In genomic region chr16:17532271-17532670, GRCm38 (mm10) we compare ENCODE assay signal across 8 mouse cellular contexts. TPM values are rescaled to one million over a fixed set of nuclear protein-coding genes. Genes with fewer than 3 reads are reported as not detected.
DNase-seq lines count a peak whose midpoint lies in the region; ATAC-seq lines count a peak whose summit lies in the region.

No protein-coding gene starts in this region.

- no peak overlapping the region for H3K4me3 ChIP-seq in forebrain, embryonic 11.5 days (ENCODE audit: low read depth, low read length)
- H3K4me3 ChIP-seq in forebrain, embryonic 15.5 days: no peak overlapping the region
- H3K4me3 ChIP-seq in limb, embryonic 13.5 days: no peak overlapping the region

- ATAC-seq in forebrain, embryonic 11.5 days (replicated peaks; ENCODE audit: low FRiP score): no peak
- ATAC-seq in forebrain, embryonic 15.5 days (replicated peaks): no peak
- ATAC-seq in limb, embryonic 13.5 days (ENCODE audit: low FRiP score, low read depth): no peak

- DNase-seq in forebrain, embryonic 11.5 days (ENCODE audit: low spot score): peak; percentile 41
- peak; percentile 26 to 40 for DNase-seq in B cell, adult 2 months
- peak; percentile 32 for DNase-seq in embryo, embryonic 11 days
- DNase-seq in layer of hippocampus, adult 11-12 months (ENCODE audit: low spot score): no peak
- DNase-seq in T-cell, adult 2 months (ENCODE audit: low spot score): no peak
- no peak for DNase-seq in testis, postnatal 14 days (ENCODE audit: low spot score)

- no peak overlapping the region for H3K9ac ChIP-seq in forebrain, embryonic 11.5 days (ENCODE audit: low read length)
- no peak overlapping the region for H3K9ac ChIP-seq in forebrain, embryonic 15.5 days (replicated peaks)
- H3K9ac ChIP-seq in limb, embryonic 13.5 days: no peak overlapping the region

- no peak overlapping the region for H3K27ac ChIP-seq in forebrain, embryonic 11.5 days (ENCODE audit: low read depth, low read length)
- H3K27ac ChIP-seq in forebrain, embryonic 15.5 days (replicated peaks): no peak overlapping the region
- no peak overlapping the region for H3K27ac ChIP-seq in limb, embryonic 13.5 days

- no peaks in the 10 kb centered on the region for H3K9me3 ChIP-seq in forebrain, embryonic 11.5 days (ENCODE audit: control insufficient read depth, low read length)
- H3K9me3 ChIP-seq in forebrain, embryonic 15.5 days: no peaks in the 10 kb centered on the region
- no peaks in the 10 kb centered on the region for H3K9me3 ChIP-seq in limb, embryonic 13.5 days

- WGBS in forebrain, embryonic 11.5 days: 63% methylated on average over 4 of the region's 4 CpGs
- WGBS in forebrain, embryonic 15.5 days: 56% methylated on average over 4 of the region's 4 CpGs
- 58% methylated on average over 4 of the region's 4 CpGs for WGBS in limb, embryonic 13.5 days

- no peaks in the 10 kb centered on the region for H3K27me3 ChIP-seq in forebrain, embryonic 11.5 days (ENCODE audit: control insufficient read depth, insufficient read depth, low read length)
- H3K27me3 ChIP-seq in forebrain, embryonic 15.5 days: no peaks in the 10 kb centered on the region
- no peaks in the 10 kb centered on the region for H3K27me3 ChIP-seq in limb, embryonic 13.5 days

- peaks cover 10% of the 10 kb centered on the region for H3K4me1 ChIP-seq in forebrain, embryonic 11.5 days (replicated peaks; ENCODE audit: control insufficient read depth, insufficient read depth, low read length)
- H3K4me1 ChIP-seq in forebrain, embryonic 15.5 days: peaks cover 20% of the 10 kb centered on the region
- peaks cover 20% of the 10 kb centered on the region for H3K4me1 ChIP-seq in limb, embryonic 13.5 days

- H3K4me2 ChIP-seq in forebrain, embryonic 11.5 days (ENCODE audit: low read depth, low read length, severe bottlenecking): no peak overlapping the region
- H3K4me2 ChIP-seq in forebrain, embryonic 15.5 days (replicated peaks): no peak overlapping the region
- H3K4me2 ChIP-seq in limb, embryonic 13.5 days (replicated peaks): peak overlapping the region; percentile 93; the same call in 1 of the 2 replicates

- peaks cover 2% of the 10 kb centered on the region; the same call in 1 of the 2 replicates for H3K36me3 ChIP-seq in forebrain, embryonic 11.5 days (ENCODE audit: control insufficient read depth, insufficient read depth, low read length)
- H3K36me3 ChIP-seq in forebrain, embryonic 15.5 days: peaks cover 15% of the 10 kb centered on the region
- peaks cover 18% of the 10 kb centered on the region for H3K36me3 ChIP-seq in limb, embryonic 13.5 days

RNA-seq across cellular contexts. Expression of gene Thap7, which starts 1.3 kb away (rescaled TPM):
- 50.2 and 55.6 TPM in 2 replicates for polyA plus RNA-seq in forebrain, embryonic 11.5 days (2014; fragmentation: Nextera tagmentation; extraction: Ambion mirVana)
- polyA plus RNA-seq in forebrain, embryonic 15.5 days (2015; fragmentation: Nextera tagmentation; extraction: Ambion mirVana): 65.8 and 67.7 TPM in 2 replicates
- polyA plus RNA-seq in limb, embryonic 13.5 days (2015; fragmentation: Nextera tagmentation; extraction: Ambion mirVana): 72.0 and 75.2 TPM in 2 replicates

RNA-seq across cellular contexts. Expression of gene Lztr1, which starts 23.8 kb away (rescaled TPM):
- polyA plus RNA-seq in forebrain, embryonic 11.5 days (2014; fragmentation: Nextera tagmentation; extraction: Ambion mirVana): 97.5 and 106 TPM in 2 replicates
- 120 and 133 TPM in 2 replicates for polyA plus RNA-seq in forebrain, embryonic 15.5 days (2015; fragmentation: Nextera tagmentation; extraction: Ambion mirVana)
- 104 and 106 TPM in 2 replicates for polyA plus RNA-seq in limb, embryonic 13.5 days (2015; fragmentation: Nextera tagmentation; extraction: Ambion mirVana)

RNA-seq across cellular contexts. Expression of gene Lrrc74b, which starts 28.8 kb away (rescaled TPM):
- 0.12 and 0.57 TPM in 2 replicates for polyA plus RNA-seq in forebrain, embryonic 11.5 days (2014; fragmentation: Nextera tagmentation; extraction: Ambion mirVana)
- polyA plus RNA-seq in forebrain, embryonic 15.5 days (2015; fragmentation: Nextera tagmentation; extraction: Ambion mirVana): 0.33 and 0.89 TPM in 2 replicates
- polyA plus RNA-seq in limb, embryonic 13.5 days (2015; fragmentation: Nextera tagmentation; extraction: Ambion mirVana): not detected in 2 replicates

RNA-seq across cellular contexts. Expression of gene P2rx6, which starts 29.4 kb away (rescaled TPM):
- polyA plus RNA-seq in forebrain, embryonic 11.5 days (2014; fragmentation: Nextera tagmentation; extraction: Ambion mirVana): 0.35 and 0.75 TPM in 2 replicates
- 1.1 and 1.9 TPM in 2 replicates for polyA plus RNA-seq in forebrain, embryonic 15.5 days (2015; fragmentation: Nextera tagmentation; extraction: Ambion mirVana)
- polyA plus RNA-seq in limb, embryonic 13.5 days (2015; fragmentation: Nextera tagmentation; extraction: Ambion mirVana): 0.36 and 0.40 TPM in 2 replicates

RNA-seq across cellular contexts. Expression of gene Aifm3, which starts 42.9 kb away (rescaled TPM):
- polyA plus RNA-seq in forebrain, embryonic 11.5 days (2014; fragmentation: Nextera tagmentation; extraction: Ambion mirVana): 3.2 and 3.8 TPM in 2 replicates
- polyA plus RNA-seq in forebrain, embryonic 15.5 days (2015; fragmentation: Nextera tagmentation; extraction: Ambion mirVana): 8.0 and 10.6 TPM in 2 replicates
- 0.52 and 0.83 TPM in 2 replicates for polyA plus RNA-seq in limb, embryonic 13.5 days (2015; fragmentation: Nextera tagmentation; extraction: Ambion mirVana)

Comparison
In these comparisons a context has a peak if more than half of its experiments do, and no peak if none do; other contexts are left out.
1. DNase-seq: peak in forebrain, embryonic 11.5 days (single experiment), B cell, adult 2 months (2 of 2) and embryo, embryonic 11 days (single experiment); none in layer of hippocampus, adult 11-12 months (single experiment), T-cell, adult 2 months (single experiment) and testis, postnatal 14 days (single experiment).